10 mouse cellular contexts compared by ENCODE assay signal in the genomic region with DNA sequence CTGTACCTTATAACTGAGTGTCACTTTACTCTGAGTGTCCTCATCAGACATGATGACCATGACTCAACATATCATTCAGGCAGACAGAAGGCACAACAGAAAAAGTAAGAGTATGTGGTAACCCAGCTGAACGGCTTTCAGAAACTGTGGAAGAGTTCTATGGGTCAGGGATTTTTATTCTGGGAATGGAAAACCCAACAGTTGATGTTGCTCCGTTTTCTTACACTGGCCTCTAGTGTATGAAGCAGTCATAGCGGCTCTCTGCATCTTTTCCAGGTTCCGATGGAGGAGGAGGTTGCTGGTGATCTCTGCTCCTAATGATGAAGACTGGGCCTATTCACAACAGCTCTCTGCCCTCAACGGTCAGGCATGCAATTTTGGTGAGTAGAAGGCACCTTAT. TPM values are rescaled to one million over a fixed set of nuclear protein-coding genes. Genes with fewer than 3 reads are reported as not detected.
A peak's percentile ranks its signal among the peaks of the same experiment; 100 is the strongest.
DNase-seq lines count a peak whose midpoint lies in the region; ATAC-seq and TF ChIP-seq lines count a peak whose summit lies in the region.
"Had no signal": no experiment of that assay in that cellular context is flagged by ENCODE, and none has a peak within 500 bp of the region (broad histone marks: within the 10 kb centered on the region; RNA-seq: fewer than 3 reads in every experiment).

No protein-coding gene starts in this region.

- peaks cover 35% of the 10 kb centered on the region for H3K36me3 ChIP-seq in heart, embryonic 12.5 days
- no peaks in the 10 kb centered on the region; the same call in 1 of the 2 replicates for H3K36me3 ChIP-seq in lung, embryonic 14.5 days (ENCODE audit: insufficient read depth)

- no peak for TF ChIP-seq POLR2A in cortical plate, adult 2 months (IDR thresholded peaks at IDR 0.05; ENCODE audit: extremely low read depth, insufficient read depth, low read length)

- TF ChIP-seq CTCF in lung, embryonic 14.5 days (IDR thresholded peaks at IDR 0.05; ENCODE audit: low read depth) = peak; percentile 52
- TF ChIP-seq CTCF in Patski (IDR thresholded peaks at IDR 0.05) = peak; percentile 81
- peak; percentile 53 for TF ChIP-seq CTCF in cortical plate, adult 2 months (IDR thresholded peaks at IDR 0.05; ENCODE audit: extremely low read depth, insufficient read depth, low read length)

- H3K27ac ChIP-seq in heart, embryonic 12.5 days (ENCODE audit: poor library complexity, severe bottlenecking) = no peak overlapping the region
- H3K27ac ChIP-seq in lung, embryonic 14.5 days (ENCODE audit: low read depth) = no peak overlapping the region
- H3K27ac ChIP-seq in cortical plate, adult 2 months (ENCODE audit: insufficient read depth, low read length) = no peak overlapping the region
- H3K27ac ChIP-seq: embryonic facial prominence, embryonic 13.5 days; liver, embryonic 14.5 days had no signal

- in situ Hi-C loops in Patski (cut with MboI; ENCODE audit: low pct_unique_long_range_greater_than_20kb) = no loop called here

- H3K9me3 ChIP-seq in heart, embryonic 12.5 days (replicated peaks) = no peaks in the 10 kb centered on the region
- no peaks in the 10 kb centered on the region for H3K9me3 ChIP-seq in lung, embryonic 14.5 days (ENCODE audit: low read depth, low read length)
- H3K9me3 ChIP-seq: embryonic facial prominence, embryonic 13.5 days had no signal

- no peak overlapping the region for H3K4me3 ChIP-seq in heart, embryonic 12.5 days
- H3K4me3 ChIP-seq in lung, embryonic 14.5 days (ENCODE audit: low read depth, low read length) = no peak overlapping the region
- H3K4me3 ChIP-seq in cortical plate, adult 2 months (ENCODE audit: insufficient read depth, low read length) = no peak overlapping the region
- H3K4me3 ChIP-seq: embryonic facial prominence, embryonic 13.5 days; myocyte had no signal

- no peak overlapping the region for H3K9ac ChIP-seq in heart, embryonic 12.5 days
- no peak overlapping the region for H3K9ac ChIP-seq in lung, embryonic 14.5 days
- H3K9ac ChIP-seq: embryonic facial prominence, embryonic 13.5 days; liver, embryonic 14.5 days had no signal

- no peak overlapping the region for H3K4me2 ChIP-seq in heart, embryonic 12.5 days
- no peak overlapping the region for H3K4me2 ChIP-seq in lung, embryonic 14.5 days
- H3K4me2 ChIP-seq: embryonic facial prominence, embryonic 13.5 days had no signal

- H3K4me1 ChIP-seq in heart, embryonic 12.5 days (replicated peaks) = peaks cover 20% of the 10 kb centered on the region
- 0 out of 2 replicates have a peak, but pooled peaks cover 8% of the 10 kb centered on the region for H3K4me1 ChIP-seq in lung, embryonic 14.5 days (ENCODE audit: insufficient read depth)
- peaks cover 2% of the 10 kb centered on the region; the same call in 1 of the 2 replicates for H3K4me1 ChIP-seq in cortical plate, adult 2 months (ENCODE audit: control insufficient read depth, insufficient read depth, low read length)

- no peaks in the 10 kb centered on the region for H3K27me3 ChIP-seq in heart, embryonic 12.5 days (replicated peaks)
- no peaks in the 10 kb centered on the region for H3K27me3 ChIP-seq in lung, embryonic 14.5 days (ENCODE audit: insufficient read depth, low read length)
- H3K27me3 ChIP-seq in Patski = no peaks in the 10 kb centered on the region
- H3K27me3 ChIP-seq: embryonic facial prominence, embryonic 13.5 days had no signal

- POLR2A ChIA-PET in Patski (lab: Charles Lee) = interaction anchor here (1.0 kb wide), 1 partner anchor 27 kb away, joined by 3 read pairs; no protein-coding TSS in a partner anchor

- CTCF ChIA-PET in Patski (lab: Charles Lee) = interaction anchor here (0.9 to 5.7 kb wide), 19 partner anchors 9 to 378 kb away, joined by 3 to 43 read pairs (median 3); a partner anchor contains a TSS

- no peak for ATAC-seq in heart, embryonic 12.5 days (ENCODE audit: insufficient number of reproducible peaks, low FRiP score)
- ATAC-seq in lung, embryonic 14.5 days (ENCODE audit: insufficient read depth) = no peak
- peak; percentile 29 for ATAC-seq in Patski

- WGBS in heart, embryonic 12.5 days = 64% methylated on average over 5 of the region's 5 CpGs
- WGBS in lung, embryonic 14.5 days = 67% methylated on average over 5 of the region's 5 CpGs

- DNase-seq in heart, adult 18-20 months = peak; percentile 32 to 62
- DNase-seq in lung, embryonic 14.5 days = peak; percentile 52
- DNase-seq in lung, postnatal 25 days (ENCODE audit: low spot score) = no peak
- no peak for DNase-seq in Patski (ENCODE audit: low read depth, low spot score)
- DNase-seq in thymus, postnatal 0 days (ENCODE audit: low spot score) = no peak

RNA-seq across cellular contexts. Expression of a gene that starts 29.4 kb away (rescaled TPM):
- 10 to 100 TPM; 48.8 to 52.1 TPM for total RNA-seq in heart, adult 18-20 months (2021)
- 102 TPM in 2 replicates for polyA plus RNA-seq in heart, embryonic 12.5 days (2016; fragmentation: Nextera tagmentation; extraction: Ambion mirVana)
- polyA plus RNA-seq in lung, embryonic 14.5 days (2014; fragmentation: Nextera tagmentation; extraction: Ambion mirVana) = 71.1 and 72.0 TPM in 2 replicates
- polyA plus RNA-seq in Patski (2021) = 153 TPM
- polyA plus RNA-seq in cortical plate, adult 2 months (2012; rRNA removed) = 7.9 and 8.3 TPM in 2 replicates
- 19.3 and 22.5 TPM in 2 replicates for polyA plus RNA-seq in thymus, postnatal 0 days (2015; fragmentation: Nextera tagmentation; extraction: Ambion mirVana)

RNA-seq across cellular contexts. Expression of a gene that starts 35.9 kb away (rescaled TPM):
- total RNA-seq in heart, adult 18-20 months (2021) = 10 to 100 TPM; 10.8 to 11.9 TPM
- 15.2 and 19.6 TPM in 2 replicates for polyA plus RNA-seq in heart, embryonic 12.5 days (2016; fragmentation: Nextera tagmentation; extraction: Ambion mirVana)
- 17.4 and 19.6 TPM in 2 replicates for polyA plus RNA-seq in lung, embryonic 14.5 days (2014; fragmentation: Nextera tagmentation; extraction: Ambion mirVana)
- 31.2 TPM for polyA plus RNA-seq in Patski (2021)
- 29.9 and 34.6 TPM in 2 replicates for polyA plus RNA-seq in cortical plate, adult 2 months (2012; rRNA removed)
- polyA plus RNA-seq in thymus, postnatal 0 days (2015; fragmentation: Nextera tagmentation; extraction: Ambion mirVana) = 20.1 and 23.9 TPM in 2 replicates

RNA-seq across cellular contexts. Expression of a gene that starts 36.0 kb away (rescaled TPM):
- total RNA-seq in heart, adult 18-20 months (2021) = 10 to 100 TPM; 18.8 to 19.1 TPM
- 31.2 and 35.0 TPM in 2 replicates for polyA plus RNA-seq in heart, embryonic 12.5 days (2016; fragmentation: Nextera tagmentation; extraction: Ambion mirVana)
- 37.7 and 38.4 TPM in 2 replicates for polyA plus RNA-seq in lung, embryonic 14.5 days (2014; fragmentation: Nextera tagmentation; extraction: Ambion mirVana)
- polyA plus RNA-seq in Patski (2021) = 44.2 TPM
- 38.4 and 39.9 TPM in 2 replicates for polyA plus RNA-seq in cortical plate, adult 2 months (2012; rRNA removed)
- polyA plus RNA-seq in thymus, postnatal 0 days (2015; fragmentation: Nextera tagmentation; extraction: Ambion mirVana) = 54.7 and 55.6 TPM in 2 replicates

Comparison
In these comparisons a context has a peak if more than half of its experiments do, and no peak if none do; other contexts are left out.
1. DNase-seq: peak in heart, adult 18-20 months (2 of 2) and lung, embryonic 14.5 days (single experiment); none in lung, postnatal 25 days (single experiment), Patski (single experiment) and thymus, postnatal 0 days (single experiment).
2. Peak in every context shown above with its lines, with median percentiles within 50 percentile points of each other: CTCF ChIP-seq.